Mouse (Mus musculus) left cerebral cortex, adult 8-10 months (tissue): ENCODE measurements at regions not wholly inside any gene's neighbourhood (a gene's known extent, or its start where the extent isn't known, plus 50 kb on each side); places are given as distances from the start of the nearest gene placed in this dataset.

Experiments used
- DNase-seq, 2 experiments: peaks; one replicate each; pipeline ENCODE4 v3.0.0; 2022; ENCODE audit warnings: low spot score in 2 of 2

DNA sequence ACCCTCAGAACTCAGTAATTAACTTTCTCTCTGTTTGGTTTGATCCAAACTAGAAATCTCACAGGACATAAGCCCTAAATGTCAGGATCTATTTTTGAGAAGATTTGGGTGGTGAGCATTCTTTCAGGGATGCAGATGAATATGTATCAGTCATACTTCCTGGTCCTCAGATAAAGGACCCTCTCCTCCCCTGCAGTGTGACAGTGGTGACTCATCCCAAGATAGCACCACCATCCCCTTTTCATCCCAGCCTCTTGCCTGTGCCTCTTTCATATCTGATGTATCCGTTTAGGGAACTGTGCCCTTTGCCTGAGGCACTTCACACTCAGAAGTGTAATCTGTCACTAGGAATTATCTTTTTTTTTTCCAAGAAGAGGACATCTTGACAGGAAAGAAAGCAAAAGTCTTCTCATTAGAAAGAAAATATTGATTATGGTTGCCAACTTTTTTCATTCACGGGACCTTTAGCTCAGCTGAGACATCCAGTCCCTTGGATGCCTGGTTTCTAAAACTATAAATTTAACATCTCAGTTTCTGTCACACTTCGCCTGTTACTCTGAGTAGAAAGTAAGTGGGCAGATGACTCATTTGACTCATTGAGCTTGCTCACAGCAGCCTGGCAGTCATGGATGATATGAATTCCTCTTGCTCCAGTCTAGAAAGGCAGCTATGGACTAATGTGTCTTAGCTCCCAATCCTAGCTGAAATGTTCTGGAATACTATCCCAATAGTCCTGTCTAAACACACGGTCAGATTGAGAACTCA is 284.1 kb upstream of the Mctp2 start:
- peak in 1 of 2 experiments; percentile 12 for DNase-seq

DNA sequence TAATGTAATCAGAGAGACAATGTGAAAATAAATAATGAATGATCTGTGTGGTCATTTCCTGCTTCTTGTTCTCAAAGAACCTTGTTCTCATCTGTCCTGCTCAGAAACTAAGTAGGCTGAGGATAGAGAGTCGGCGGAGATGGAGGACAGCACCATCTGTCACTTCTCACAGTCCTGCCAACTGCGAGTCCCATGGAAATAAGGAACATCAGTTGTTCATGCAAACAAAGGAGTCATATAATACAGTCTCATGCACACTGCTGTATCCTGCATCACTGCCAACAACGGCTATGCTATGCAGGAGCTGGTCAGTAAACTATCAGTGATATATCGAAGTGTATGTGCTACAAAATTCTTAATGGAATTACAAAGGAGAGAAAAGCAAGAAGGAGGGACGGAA is 285.7 kb upstream of the Mctp2 start:
- DNase-seq, result peak in 1 of 2 experiments; percentile 39

DNA sequence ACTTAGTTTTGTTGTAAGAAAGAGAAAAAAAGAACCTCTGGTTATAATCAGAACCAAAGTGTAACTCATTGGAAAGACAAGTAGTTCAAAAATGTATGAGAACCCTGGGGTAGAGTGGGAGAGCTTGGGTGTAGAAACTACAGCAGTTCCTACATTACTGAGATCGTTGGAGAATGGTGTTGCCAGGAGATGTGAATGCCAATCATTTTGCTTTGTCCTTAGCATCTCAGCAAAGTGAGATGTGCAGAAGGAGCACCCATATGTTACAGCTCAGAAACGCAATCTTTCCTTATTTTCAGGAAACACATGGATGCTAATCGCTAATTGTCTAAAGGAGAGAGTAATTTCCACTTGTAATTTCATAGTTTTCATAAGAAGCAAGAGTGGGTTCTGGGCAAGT is 286.2 kb upstream of the Mctp2 start:
- peak in 1 of 2 experiments; percentile 17 for DNase-seq

DNA sequence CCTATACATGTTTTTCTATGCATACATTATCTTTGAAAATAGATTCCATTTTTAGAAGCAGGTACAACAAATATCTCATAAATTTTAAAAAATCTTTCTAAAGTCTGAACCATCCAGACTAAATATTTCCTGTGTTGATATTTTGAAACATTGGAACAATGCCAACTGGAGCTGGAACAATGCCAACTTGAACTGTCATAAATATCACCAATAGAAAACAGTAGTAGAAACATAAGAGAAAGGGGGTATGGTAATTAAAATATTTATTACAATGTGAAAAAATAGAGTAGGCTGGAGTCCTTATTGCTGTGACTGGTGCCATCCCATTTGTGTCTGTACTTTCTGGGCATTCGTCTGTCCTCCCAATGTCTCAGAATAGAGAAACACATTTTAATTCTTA is 286.9 kb upstream of the Mctp2 start:
- no peak for DNase-seq

DNA sequence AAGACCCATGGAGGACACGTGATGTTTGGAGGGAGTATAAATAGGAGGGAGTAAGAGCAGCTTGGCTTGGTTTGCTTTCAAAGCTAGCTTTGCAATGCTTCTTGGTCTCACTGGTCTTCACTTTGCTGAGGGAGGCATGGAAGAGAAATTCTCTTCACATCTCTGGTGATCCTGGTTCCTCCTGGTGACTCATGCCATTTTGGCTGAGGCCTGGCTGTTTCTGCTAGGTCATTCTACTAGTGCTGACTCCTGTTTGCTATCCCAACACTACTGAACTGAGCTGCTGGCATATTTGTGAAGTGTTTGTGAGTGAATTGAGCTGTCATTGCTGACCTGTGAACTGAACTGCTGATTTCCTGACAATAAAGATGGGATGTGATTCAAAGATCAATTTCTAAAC is 288.3 kb upstream of the Mctp2 start:
- no peak for DNase-seq

DNA sequence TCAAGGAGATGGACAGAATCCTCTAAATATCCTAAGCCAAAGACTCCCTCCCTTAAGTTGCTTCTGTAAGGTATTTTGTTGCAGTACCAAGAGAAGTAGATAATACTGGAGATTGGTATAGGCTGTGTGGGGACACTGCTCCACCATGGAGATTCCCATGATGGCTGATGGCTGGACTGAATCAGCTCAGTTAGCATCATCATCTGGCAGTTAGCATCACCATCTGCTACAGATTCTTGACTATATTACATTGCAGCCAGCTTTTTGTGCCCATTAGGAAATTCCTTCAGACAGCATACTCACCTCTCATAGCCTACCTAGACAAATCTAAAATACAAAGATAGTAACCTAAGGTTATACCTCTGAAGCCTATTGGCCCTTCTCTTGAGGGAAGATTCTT is 290.6 kb upstream of the Mctp2 start:
- DNase-seq, result no peak

DNA sequence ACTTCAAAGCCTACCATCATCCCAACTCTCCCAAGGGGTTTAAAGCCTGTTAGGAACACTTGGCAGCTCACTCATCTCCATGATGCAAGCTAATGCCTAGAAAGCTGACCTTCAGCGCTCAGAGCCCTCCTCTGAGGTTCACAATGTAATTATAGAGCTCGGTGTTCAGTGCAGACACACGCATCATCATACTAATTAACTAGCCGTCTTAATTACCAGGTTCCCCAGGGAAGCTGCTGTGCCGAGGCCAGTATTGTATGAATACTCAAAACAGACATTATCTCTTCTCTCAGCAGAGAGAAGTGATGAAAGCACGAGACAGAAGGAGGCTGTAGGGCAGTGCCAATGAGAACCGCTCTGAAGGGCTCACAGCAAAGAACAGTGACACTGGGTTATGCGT is 295.5 kb upstream of the Mctp2 start:
- no peak for DNase-seq

DNA sequence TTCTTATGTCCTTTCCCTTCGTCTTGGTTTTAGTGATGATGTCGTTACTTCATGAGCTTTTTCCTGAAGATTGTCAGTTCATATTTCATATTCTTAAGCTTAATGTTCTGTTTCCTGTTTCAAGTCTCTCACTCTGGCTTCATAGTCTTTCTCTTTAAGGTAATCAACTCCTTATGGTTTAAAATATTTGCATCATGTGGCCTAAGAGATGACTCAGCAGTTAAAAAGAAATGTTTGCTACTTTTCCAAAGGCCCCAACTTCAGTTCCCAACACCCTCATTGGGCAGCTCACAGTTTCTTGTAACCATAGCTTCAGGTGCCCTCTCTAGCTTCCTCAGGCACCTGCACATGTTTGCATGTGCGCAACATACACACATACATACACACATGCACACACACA is 303.4 kb upstream of the Mctp2 start:
- no peak for DNase-seq

DNA sequence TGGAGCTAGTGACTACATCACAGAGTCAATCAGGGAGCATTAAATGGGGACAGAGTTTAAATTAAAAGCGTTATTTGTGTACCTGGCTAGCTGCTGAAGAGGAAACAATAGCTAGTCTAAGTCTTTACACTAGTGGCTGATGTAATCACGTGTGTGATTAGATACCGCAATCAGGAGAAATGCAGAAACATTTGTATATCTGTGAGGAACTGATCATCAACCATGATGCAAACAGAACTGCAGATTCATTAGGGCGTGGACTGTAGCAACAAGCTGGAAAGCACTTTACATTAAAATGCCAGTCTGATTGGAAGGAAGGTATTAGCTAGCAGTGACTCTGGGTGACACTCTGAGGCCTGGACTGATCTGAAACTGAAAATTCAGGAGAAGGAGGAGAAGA is 308.8 kb upstream of the Mctp2 start:
- no peak for DNase-seq

DNA sequence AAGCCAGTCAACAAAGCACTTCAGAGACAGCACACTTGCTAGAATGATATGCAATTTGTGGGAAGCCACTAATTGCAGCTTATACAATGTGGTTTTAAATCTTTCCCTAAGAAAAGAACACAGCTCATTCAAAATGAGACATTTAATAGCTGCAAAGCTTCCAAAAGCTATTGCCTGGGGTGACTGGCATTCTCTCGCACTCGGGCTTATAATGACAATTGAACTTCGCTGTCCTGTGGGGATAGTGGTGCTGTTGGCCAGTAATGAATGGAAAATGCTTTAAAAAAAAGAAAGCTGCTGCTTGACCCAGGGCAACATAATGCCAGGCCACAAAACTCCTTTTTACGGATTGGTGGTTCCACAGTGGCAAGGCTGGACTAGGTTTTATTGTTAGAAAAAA is 321.0 kb upstream of the Mctp2 start:
- no peak for DNase-seq

DNA sequence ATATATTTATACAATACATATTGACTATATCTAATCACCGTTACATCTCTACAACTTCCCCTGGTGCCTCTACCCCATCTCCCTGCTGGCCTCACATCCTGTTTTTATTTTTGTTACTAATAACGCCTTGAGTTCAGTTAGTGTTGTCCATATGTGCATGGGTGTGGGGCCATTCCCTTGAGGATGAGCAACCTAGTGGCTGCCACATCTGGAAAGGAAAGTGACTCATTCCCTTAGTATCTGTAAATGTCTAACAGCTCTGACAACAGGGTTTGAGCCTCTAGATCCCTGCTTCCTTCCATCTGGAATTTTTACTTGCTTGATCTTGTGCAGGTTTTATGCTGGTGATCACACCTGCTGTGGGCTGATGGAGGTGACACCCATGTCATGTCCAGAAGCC is 333.2 kb upstream of the Mctp2 start:
- DNase-seq, result no peak

DNA sequence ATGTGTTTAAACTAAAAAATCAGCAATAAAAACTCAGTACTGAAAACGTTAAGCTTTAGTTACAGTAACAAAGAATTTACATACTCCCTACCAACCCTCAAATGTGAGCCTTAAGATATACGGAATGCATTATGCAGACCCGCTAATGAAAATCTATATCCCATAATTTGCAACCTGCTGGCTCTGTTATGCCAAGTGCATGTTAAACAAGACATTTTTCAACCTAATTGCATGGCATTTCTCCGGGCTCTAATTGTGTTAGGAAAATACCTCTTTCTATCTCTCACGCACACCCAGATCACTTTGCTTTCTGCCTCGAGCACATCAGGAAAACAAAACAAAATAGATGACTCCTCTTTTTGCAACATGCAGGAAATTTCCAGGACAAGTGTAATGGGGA is 368.6 kb upstream of the Mctp2 start:
- DNase-seq, result no peak

DNA sequence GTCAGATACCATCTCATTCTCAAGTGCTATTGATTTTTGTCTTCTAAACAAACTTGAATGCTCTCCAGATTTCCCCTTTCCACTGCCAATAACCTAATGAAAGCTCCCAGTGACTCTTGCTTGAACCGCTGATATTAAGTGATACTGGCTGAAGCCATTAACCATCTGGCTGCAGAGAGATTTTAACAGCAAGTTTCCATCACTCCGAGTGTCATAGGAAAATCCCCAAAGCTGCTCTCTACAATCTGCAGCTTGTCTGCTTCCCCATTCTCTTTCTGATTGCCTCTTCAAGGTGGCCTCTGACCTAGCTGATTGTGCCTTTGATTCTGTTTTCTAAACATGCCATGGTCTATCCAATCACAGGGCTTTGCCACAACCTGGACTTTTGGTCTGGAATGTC is 379.4 kb upstream of the Mctp2 start:
- DNase-seq, result no peak

DNA sequence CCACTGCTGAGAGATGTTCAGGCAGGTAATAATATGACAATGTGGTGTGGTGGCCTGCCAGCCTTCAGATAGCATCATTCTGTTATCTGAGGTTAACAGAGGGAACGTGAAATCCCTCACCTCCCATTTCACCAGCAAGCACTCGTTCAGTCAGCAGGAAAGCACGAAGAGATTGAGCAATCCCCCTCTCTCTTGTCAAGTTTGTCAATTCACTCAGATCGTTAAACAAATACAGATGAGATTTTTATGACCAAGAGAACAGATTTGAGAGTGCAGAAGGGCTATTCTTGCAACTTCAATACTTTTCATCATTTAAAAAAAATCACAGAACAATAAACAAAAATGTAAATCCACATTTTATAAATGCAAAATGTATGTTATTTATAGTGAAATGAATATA is 380.9 kb upstream of the Mctp2 start:
- no peak for DNase-seq

DNA sequence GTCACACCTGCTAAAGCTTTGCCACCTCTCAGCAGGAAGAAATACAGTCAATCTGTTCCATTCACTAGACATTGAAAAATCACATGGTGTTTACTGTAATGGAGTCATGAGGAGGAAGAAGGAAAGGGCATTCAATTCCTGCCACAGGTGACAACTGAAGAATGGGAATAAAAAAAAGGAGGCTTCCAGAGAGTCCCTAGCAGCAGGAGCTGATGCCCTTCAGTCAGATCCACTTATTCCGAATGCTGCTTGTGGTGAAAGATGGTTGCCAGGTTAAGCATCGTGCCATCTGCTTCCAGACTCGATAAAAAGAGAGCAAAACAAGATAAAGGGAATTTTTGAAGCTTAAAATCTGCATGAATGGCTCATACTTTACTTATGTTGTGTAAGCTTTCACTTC is 385.0 kb upstream of the Mctp2 start:
- no peak for DNase-seq

DNA sequence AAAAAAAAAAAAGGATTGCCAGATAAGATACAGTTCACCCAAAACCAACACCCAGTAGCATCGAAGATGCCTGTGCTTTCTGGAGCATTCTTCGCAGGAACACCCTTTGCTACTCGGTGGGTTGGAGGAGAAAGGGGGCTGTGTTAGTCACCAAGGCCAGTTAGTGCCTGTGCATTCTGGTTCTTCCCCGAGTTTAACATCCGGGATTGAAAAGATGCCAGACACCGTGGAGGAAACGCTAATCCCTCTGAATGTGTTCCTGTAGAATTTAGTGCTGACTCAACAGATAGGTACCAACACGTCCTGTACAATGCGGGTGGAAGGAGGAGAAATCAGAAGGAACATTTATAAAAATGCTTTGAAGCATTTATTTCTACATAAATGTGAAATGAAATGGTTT is 385.5 kb upstream of the Mctp2 start:
- no peak for DNase-seq

DNA sequence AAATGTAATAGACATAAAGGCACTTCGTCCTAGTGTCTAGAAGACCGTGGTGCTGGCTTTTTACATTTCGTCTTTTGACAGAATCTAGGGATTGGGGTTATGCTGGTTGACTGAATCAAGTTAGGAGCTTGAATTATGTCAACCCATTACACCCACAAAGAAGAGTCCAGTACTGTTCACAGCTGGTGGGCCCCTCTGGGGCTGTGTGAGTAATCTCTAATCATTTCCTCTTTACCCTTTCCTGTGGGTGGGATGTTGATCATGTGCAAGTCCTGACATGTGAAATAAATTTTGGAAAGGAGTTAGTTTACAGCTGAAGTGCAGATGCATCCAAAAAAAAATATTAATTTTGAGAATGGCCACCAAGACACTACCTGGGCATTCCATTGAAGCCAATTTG is 390.3 kb upstream of the Mctp2 start:
- no peak for DNase-seq

DNA sequence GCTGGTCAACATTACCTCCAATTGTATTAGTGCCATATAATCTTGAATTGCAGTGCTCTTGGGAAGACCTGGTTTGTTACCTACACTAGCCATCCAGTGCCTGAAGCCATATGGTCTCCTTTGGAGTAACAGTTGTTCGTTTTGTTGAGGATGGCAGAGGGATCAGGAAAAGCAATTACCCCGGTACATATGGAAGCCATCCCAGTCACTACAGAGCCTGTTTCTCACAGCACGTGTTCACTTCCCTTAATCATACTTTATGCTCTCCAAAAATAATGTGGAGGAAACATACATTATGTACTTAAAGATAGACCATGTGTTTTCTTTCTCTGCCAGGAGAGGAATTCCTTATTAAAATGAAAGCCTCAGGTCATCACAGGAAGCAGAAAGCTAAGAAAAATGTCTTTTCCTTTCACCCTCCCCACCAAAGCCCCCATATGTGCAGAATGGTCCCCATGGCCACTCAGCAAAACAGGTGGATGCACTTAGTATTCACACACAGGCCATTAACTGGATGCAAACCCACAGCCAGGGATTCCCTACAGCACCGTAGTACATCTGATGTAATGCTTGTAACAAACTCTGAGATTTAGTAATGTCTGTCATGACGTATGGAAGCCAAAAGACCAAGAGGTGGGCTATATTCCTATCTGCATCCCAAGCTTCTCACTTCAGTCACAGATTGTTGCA is 397.4 kb upstream of the Mctp2 start:
- no peak for DNase-seq

DNA sequence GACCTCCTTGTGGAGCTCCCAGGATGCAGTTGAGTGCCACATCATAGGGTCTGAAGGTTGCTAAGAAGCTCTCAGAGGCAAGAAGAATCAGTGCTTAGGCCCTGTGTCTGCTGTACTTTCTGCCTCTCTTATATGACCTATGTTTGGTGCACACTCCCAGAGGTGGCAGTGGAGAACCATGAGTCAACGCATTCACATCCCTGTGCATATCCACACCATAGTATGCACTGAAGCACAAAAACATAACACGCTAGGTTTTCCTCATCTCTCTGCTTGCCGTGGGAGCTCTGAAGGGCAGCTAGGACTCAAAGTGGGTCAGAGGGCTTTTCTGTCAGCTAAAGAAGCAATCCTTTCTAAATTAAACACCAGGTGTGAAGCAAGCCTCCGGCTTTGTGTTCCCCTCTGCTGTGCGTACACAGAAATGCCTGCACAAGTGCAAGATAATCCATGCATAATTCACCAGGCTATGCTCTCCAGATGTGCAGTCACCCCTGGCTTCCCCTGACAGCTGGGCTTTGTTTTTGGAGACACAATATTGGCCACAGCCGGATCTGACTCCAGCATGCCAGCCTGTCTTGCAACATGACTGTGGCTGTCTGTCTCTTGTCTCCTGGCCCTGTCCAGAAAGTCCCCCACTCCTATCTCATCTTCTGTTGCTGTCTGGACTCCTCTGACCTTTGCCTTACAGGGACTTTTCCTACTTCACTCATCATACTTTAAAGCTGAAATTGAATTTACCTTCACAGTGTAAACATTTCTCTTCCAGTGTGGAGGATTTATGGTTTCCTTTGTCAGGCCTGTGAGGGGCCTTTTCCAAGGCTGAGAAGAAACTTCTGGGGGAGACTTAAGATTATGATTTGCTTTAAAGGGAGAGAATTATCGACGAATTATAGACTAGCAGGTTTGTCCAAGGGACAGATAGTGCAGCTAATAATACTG is 405.1 kb upstream of the Mctp2 start:
- no peak for DNase-seq

DNA sequence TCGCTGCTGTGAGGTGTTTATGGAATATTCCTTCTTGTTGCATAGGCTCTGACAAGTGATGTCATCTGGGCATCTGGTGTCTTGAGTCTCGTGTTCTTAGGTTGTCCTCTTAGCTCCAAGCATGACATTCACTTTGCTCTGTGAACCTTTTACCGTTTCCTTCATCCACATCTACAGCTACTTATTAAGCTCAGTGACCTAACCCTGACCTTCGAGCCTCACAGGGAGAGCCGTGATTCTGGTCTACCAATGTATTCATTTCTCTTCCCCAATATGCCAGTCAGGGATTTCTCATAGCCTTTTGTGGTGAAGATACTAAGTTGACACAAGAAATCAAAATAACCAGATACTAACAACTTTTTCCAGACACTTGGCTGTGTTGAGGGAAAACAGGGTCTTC is 409.0 kb upstream of the Mctp2 start:
- DNase-seq, result no peak

DNA sequence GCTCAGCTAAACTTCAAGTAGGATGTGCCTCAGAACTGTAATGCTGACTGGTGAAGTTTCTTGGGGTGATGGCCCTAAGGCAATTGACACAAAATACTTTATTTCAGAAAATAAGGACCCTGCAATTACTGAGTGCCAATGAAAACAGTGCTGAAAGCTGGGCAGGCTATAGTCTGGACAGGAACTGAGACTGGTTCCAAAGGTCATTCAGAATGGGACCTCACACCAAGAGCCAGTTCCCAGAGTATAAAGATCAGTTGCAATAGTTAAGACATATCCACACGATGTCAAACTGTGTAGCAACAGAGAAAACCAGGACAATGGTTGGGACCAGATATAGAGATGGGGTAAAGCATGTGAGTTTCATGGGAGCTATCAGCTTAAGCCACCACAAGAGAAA is 409.6 kb upstream of the Mctp2 start:
- no peak for DNase-seq

DNA sequence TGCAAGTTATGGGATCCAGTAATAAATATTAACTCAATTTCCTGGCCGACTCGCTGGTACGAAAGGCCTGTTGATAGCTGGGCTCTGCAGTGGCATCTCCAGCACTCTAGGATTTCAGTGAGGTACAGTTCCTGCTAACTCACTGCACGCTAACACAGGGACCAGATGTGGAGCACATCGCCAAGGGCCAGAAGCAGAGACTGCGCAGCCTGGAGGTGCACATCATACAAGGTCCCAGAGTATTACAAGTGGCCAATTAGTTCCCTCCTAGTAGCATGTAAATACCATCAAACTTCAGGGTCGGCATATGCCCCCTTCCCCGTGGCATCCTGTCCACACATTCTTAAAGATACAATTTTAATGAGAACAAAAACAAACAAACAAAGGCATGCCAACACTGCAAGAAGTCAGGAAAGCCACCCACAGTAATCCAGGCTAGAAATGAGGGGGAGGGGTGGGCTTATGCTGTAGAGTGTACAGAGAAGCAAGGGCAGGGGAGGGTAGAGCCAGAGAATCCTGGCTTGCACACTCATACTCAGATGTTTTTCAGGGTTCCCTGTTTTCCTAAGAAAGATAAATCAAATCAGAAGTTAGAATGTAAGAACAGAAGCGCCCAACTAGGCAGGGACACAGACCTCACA is 419.9 kb upstream of the Mctp2 start:
- no peak for DNase-seq
